Mouse (Mus musculus): ENCODE data around the gene Slc35f6. TPM values are rescaled to one million over a fixed set of nuclear protein-coding genes. Genes with fewer than 3 reads are reported as not detected.
"Not testable (repeated sequence)": the region's sequence is repeated elsewhere in the genome, so short reads cannot be mapped to it uniquely, and the experiment has no call there.

Gene Slc35f6
- polyA plus RNA-seq, 1 experiment, result 29.4 TPM

- H3K4me3 ChIP-seq (ENCODE audit: control insufficient read depth, low read depth, low read length), result no peak overlapping the region
- H3K4me1 ChIP-seq (ENCODE audit: control insufficient read depth, insufficient read depth, low read length), result no peaks in the 10 kb centered on the region
- no peaks in the 10 kb centered on the region for H3K36me3 ChIP-seq (ENCODE audit: control insufficient read depth, insufficient read depth, low read length)
- H3K27ac ChIP-seq (ENCODE audit: control insufficient read depth, insufficient read depth, low read depth, low read length), result no peak overlapping the region
- no peak for TF ChIP-seq POLR2A (IDR thresholded peaks at IDR 0.05; ENCODE audit: control insufficient read depth, low read depth, low read length)
- TF ChIP-seq CTCF (IDR thresholded peaks at IDR 0.05; ENCODE audit: control insufficient read depth, insufficient read depth, insufficient replicate concordance, low read depth, low read length), result no peak
- H3K27me3 ChIP-seq (ENCODE audit: control insufficient read depth, insufficient read depth, low read length), result no peaks in the 10 kb centered on the region
These were observed 39.0 kb downstream of the Slc35f6 start for GRCm38 (mm10) chr5:30686781-30687180.

DNA sequence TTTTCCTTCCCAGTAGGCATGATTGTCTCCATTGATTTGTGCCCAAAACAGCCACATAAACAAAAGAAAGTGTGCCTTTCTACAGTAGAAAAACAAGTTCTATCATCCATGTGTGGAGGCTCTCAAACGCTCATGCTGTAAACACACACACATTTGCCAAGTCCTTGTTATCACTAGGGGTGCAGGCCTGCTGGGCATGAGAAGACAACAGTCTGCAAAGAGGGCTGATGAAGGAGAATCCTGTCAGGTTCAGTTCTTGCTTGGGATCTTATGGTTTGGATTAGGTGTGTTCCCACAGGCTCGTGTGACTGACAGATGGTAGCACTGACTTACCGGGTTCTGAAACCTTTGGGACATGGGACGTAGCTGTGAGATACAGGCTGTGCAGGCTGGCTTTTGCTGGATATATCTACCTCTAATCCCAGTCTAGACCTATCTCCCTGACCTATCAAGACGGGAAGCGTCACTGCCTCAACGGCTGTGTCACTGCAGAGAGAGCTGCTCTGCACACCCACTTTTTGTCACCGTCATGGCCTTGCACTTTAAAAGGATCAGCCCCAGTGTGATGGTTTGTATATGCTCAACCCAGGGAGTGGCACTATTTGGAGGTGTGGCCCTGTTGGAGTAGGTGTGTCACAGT, 52.7 kb downstream of the Slc35f6 start:
- Histone ChIP-seq H3K27me3 (ENCODE audit: control insufficient read depth, insufficient read depth, low read length) (no peaks in the 10 kb centered on the region), H3K36me3 (ENCODE audit: control insufficient read depth, insufficient read depth, low read length) (no peaks in the 10 kb centered on the region), H3K27ac (ENCODE audit: control insufficient read depth, insufficient read depth, low read depth, low read length) (no peak overlapping the region), H3K4me1 (ENCODE audit: control insufficient read depth, insufficient read depth, low read length) (no peaks in the 10 kb centered on the region), H3K4me3 (ENCODE audit: control insufficient read depth, low read depth, low read length) (no peak overlapping the region)
- no peak for TF ChIP-seq POLR2A (IDR thresholded peaks at IDR 0.05; ENCODE audit: control insufficient read depth, low read depth, low read length)
- TF ChIP-seq CTCF (IDR thresholded peaks at IDR 0.05; ENCODE audit: control insufficient read depth, insufficient read depth, insufficient replicate concordance, low read depth, low read length), result no peak

- H3K36me3 ChIP-seq (ENCODE audit: control insufficient read depth, insufficient read depth, low read length); H3K4me1 ChIP-seq (ENCODE audit: control insufficient read depth, insufficient read depth, low read length); H3K27me3 ChIP-seq (ENCODE audit: control insufficient read depth, insufficient read depth, low read length); H3K27ac ChIP-seq (ENCODE audit: control insufficient read depth, insufficient read depth, low read depth, low read length); H3K4me3 ChIP-seq (ENCODE audit: control insufficient read depth, low read depth, low read length): not testable (repeated sequence)
These were observed 53.6 kb downstream of the Slc35f6 start for GRCm38 (mm10) chr5:30701373-30701772.

DNA sequence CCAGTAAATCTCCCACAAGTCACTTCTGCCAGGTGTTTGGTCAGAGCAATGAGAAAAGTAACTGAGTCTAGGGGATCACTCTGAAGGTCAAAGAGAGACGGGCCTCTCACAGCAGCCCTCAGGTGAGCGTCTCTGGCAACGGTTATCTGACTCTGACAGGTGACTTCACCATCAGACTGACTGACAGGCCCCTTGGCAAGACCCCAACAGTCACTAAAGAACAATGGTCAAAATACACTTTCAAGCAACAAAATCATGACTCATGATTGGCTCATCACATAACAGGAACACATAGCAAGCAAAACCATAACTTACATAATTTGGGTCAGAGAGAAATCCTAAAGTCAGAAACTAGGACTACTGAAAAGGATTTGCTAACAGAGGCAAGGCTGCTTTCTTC, 54.1 kb downstream of the Slc35f6 start:
- no peak overlapping the region for H3K4me3 ChIP-seq (ENCODE audit: control insufficient read depth, low read depth, low read length)
- TF ChIP-seq CTCF (IDR thresholded peaks at IDR 0.05; ENCODE audit: control insufficient read depth, insufficient read depth, insufficient replicate concordance, low read depth, low read length) (no peak), POLR2A (IDR thresholded peaks at IDR 0.05; ENCODE audit: control insufficient read depth, low read depth, low read length) (no peak)
- H3K27me3 ChIP-seq (ENCODE audit: control insufficient read depth, insufficient read depth, low read length), result no peaks in the 10 kb centered on the region
- H3K36me3 ChIP-seq (ENCODE audit: control insufficient read depth, insufficient read depth, low read length), result no peaks in the 10 kb centered on the region
- H3K4me1 ChIP-seq (ENCODE audit: control insufficient read depth, insufficient read depth, low read length), result no peaks in the 10 kb centered on the region
- no peak overlapping the region for H3K27ac ChIP-seq (ENCODE audit: control insufficient read depth, insufficient read depth, low read depth, low read length)

Other genes starting within 250 kb of the Slc35f6 start
- 0.23 and 0.60 TPM in 2 replicates for gene Otof, start 186.0 kb upstream of the Slc35f6 start, polyA plus RNA-seq (2012; rRNA removed)
- 458 and 474 TPM in 2 replicates for gene 1700001C02Rik, start 181.9 kb upstream of the Slc35f6 start, polyA plus RNA-seq (2012; rRNA removed)
- 95.4 and 97.7 TPM in 2 replicates for gene Cib4, start 102.1 kb upstream of the Slc35f6 start, polyA plus RNA-seq (2012; rRNA removed)
- gene Kcnk3, start 59.8 kb upstream of the Slc35f6 start, polyA plus RNA-seq (2012; rRNA removed), result 0.77 and 0.95 TPM in 2 replicates
- 5.8 and 6.3 TPM in 2 replicates for gene Cenpa, start 18.8 kb downstream of the Slc35f6 start, polyA plus RNA-seq (2012; rRNA removed)
- 73.0 and 78.9 TPM in 2 replicates for gene Dpysl5, start 63.6 kb downstream of the Slc35f6 start, polyA plus RNA-seq (2012; rRNA removed)
- 341 and 342 TPM in 2 replicates for gene Mapre3, start 166.7 kb downstream of the Slc35f6 start, polyA plus RNA-seq (2012; rRNA removed)
- gene Tmem214, start 220.1 kb downstream of the Slc35f6 start, polyA plus RNA-seq (2012; rRNA removed), result 126 and 131 TPM in 2 replicates
- gene Agbl5, start 240.8 kb downstream of the Slc35f6 start, polyA plus RNA-seq (2012; rRNA removed), result 489 and 539 TPM in 2 replicates

Data from testis, adult 2 months (tissue).